Mouse (Mus musculus): ENCODE measurements at regions not wholly inside any gene's neighbourhood (a gene's known extent, or its start where the extent isn't known, plus 50 kb on each side); places are given as distances from the start of the nearest gene placed in this dataset.

DNA sequence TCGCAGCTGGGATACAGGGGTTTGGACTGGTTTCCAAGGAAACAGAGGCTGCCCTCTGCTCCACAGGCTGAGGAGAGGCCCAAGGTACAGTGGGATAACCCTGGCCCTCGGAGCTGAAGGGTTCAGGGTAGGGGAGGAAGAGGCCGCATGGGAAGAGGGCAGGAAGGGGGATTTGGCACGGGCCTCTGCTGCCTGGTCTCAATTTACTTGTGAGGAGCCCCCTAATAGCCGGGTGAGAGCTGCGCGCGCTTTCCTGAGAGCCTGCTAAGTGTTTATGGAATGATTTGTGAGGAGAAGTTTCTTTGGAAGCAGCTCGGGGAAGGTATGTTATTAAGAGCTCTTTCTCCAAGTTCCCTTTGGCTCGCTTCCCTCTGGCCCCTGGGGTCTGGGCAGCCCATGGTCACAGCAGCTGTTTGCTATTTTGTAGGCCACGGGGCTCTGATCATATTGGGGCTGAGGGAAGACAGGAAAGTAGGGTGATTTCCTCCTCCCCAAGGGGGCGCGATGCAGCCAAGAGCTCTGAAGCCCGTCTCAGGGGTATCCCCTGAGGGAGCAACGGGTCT, 50.5 kb upstream of the Wnt11 start:
- TF ChIP-seq USF1 (IDR thresholded peaks at IDR 0.05; ENCODE audit: low read depth) (no peak), POLR2A (IDR thresholded peaks at IDR 0.05; ENCODE audit: insufficient read length, low read depth) (no peak), SRF (IDR thresholded peaks at IDR 0.05; ENCODE audit: control insufficient read depth, insufficient read length, low read depth) (no peak), MAX (IDR thresholded peaks at IDR 0.05; ENCODE audit: low read depth) (no peak), POLR2AphosphoS2 (IDR thresholded peaks at IDR 0.05; ENCODE audit: insufficient read length, low read depth) (no peak), REST (IDR thresholded peaks at IDR 0.05; ENCODE audit: insufficient read depth, insufficient read length) (no peak), E2F4 (IDR thresholded peaks at IDR 0.05; ENCODE audit: insufficient read depth) (no peak)
